Mouse (Mus musculus): ENCODE data around the gene St3gal3. TPM values are rescaled to one million over a fixed set of nuclear protein-coding genes. Genes with fewer than 3 reads are reported as not detected.

The St3gal3 gene
- polyA plus RNA-seq, 1 experiment: 19.3 TPM

DNA sequence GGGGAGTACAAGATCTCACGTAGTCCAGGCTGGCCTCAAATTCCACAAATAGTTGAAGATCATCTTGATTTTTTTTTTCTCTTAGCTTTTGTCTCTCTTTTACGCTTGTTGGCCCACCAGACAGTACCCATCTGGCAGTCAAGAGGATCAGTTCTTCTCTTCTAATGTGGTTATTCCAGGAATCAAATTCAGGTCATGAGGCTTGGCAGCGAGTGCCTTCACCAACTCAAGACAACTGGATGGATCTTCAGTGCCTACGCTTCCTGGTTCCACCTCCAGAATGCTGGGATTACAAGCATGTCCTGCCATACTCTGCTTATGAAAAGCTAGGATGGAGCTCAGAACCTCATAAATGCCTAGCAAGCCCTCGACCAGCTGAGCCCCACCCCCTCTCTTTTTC lies 3.4 kb downstream of the St3gal3 start:
- no peak for DNase-seq
- Histone ChIP-seq H3K27ac (ENCODE audit: control insufficient read depth, insufficient read depth, low read length) (no peak overlapping the region), H3K4me3 (ENCODE audit: control insufficient read depth, insufficient read depth, low read length) (no peak overlapping the region), H3K27me3 (ENCODE audit: control insufficient read depth, insufficient read depth, low read length) (no peaks in the 10 kb centered on the region), H3K4me1 (replicated peaks; ENCODE audit: control insufficient read depth, insufficient read depth, low read length) (peaks cover 5% of the 10 kb centered on the region), H3K36me3 (ENCODE audit: control insufficient read depth, insufficient read depth, low read length) (no peaks in the 10 kb centered on the region)
- no peak for TF ChIP-seq POLR2A (IDR thresholded peaks at IDR 0.05; ENCODE audit: control insufficient read depth, extremely low read depth, insufficient read depth, low read length, poor library complexity)
- TF ChIP-seq CTCF (IDR thresholded peaks at IDR 0.05; ENCODE audit: borderline replicate concordance, control insufficient read depth, extremely low read depth, insufficient read depth, low read length, poor library complexity): no peak
- WGBS: 59% methylated on average over 5 of the region's 5 CpGs

- no peak for DNase-seq
- TF ChIP-seq CTCF (IDR thresholded peaks at IDR 0.05; ENCODE audit: borderline replicate concordance, control insufficient read depth, extremely low read depth, insufficient read depth, low read length, poor library complexity): no peak
- no peak for TF ChIP-seq POLR2A (IDR thresholded peaks at IDR 0.05; ENCODE audit: control insufficient read depth, extremely low read depth, insufficient read depth, low read length, poor library complexity)
- 95% methylated on average over 14 of the region's 14 CpGs for WGBS
- H3K4me1 ChIP-seq (replicated peaks; ENCODE audit: control insufficient read depth, insufficient read depth, low read length): no peaks in the 10 kb centered on the region
- no peak overlapping the region for H3K27ac ChIP-seq (ENCODE audit: control insufficient read depth, insufficient read depth, low read length)
- H3K27me3 ChIP-seq (ENCODE audit: control insufficient read depth, insufficient read depth, low read length): no peaks in the 10 kb centered on the region
- H3K4me3 ChIP-seq (ENCODE audit: control insufficient read depth, insufficient read depth, low read length): no peak overlapping the region
- H3K36me3 ChIP-seq (ENCODE audit: control insufficient read depth, insufficient read depth, low read length): no peaks in the 10 kb centered on the region
Measured at GRCm38 (mm10) chr4:118123030-118123704, 11.5 kb downstream of the St3gal3 start.

DNA sequence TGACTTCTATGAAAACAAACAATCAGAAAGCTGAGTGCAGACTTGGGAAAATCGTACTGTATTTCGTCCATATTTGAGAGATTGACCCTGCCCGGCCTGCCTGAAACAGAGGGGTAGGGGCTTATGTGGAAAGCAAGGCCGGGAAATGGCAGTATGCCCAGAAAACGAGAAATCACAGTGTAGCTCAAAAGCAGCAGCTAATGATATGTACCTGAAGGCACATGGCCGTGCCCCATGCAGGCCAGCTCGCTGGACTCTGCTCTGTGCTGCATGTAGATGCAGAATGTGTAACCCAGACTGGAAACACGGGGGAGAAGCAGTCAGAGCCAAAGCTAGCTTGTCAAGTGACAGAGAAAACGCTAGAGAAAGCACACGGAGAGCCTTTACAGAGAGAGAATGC lies 12.6 kb downstream of the St3gal3 start:
- Histone ChIP-seq H3K36me3 (ENCODE audit: control insufficient read depth, insufficient read depth, low read length) (no peaks in the 10 kb centered on the region), H3K27ac (ENCODE audit: control insufficient read depth, insufficient read depth, low read length) (no peak overlapping the region), H3K4me3 (ENCODE audit: control insufficient read depth, insufficient read depth, low read length) (no peak overlapping the region), H3K4me1 (replicated peaks; ENCODE audit: control insufficient read depth, insufficient read depth, low read length) (no peaks in the 10 kb centered on the region), H3K27me3 (ENCODE audit: control insufficient read depth, insufficient read depth, low read length) (no peaks in the 10 kb centered on the region)
- TF ChIP-seq POLR2A (IDR thresholded peaks at IDR 0.05; ENCODE audit: control insufficient read depth, extremely low read depth, insufficient read depth, low read length, poor library complexity) (no peak), CTCF (IDR thresholded peaks at IDR 0.05; ENCODE audit: borderline replicate concordance, control insufficient read depth, extremely low read depth, insufficient read depth, low read length, poor library complexity) (no peak)
- DNase-seq: no peak
- 88% methylated on average over 10 of the region's 10 CpGs for WGBS

DNA sequence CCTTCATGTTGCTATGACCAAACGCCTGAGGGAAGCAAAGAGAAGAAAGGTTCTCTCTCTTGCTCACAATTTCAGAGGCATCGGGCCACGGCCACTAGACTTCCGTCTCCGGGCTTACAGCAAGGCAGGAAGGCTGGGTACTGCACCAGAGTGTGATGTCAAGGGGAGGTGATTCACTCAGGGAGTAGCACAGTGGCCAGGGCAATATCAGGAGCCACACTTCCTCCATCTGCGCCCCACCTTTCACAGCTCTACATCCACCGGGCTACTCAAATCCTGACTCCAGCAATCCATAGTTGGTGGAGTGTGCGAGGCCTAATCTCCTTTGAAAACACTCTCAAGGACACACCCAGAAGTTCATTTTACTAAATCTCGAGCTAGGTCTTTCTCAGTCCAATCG lies 17.1 kb downstream of the St3gal3 start:
- H3K27ac ChIP-seq (ENCODE audit: control insufficient read depth, insufficient read depth, low read length): no peak overlapping the region
- WGBS: 99% methylated on average over 10 of the region's 10 CpGs
- TF ChIP-seq CTCF (IDR thresholded peaks at IDR 0.05; ENCODE audit: borderline replicate concordance, control insufficient read depth, extremely low read depth, insufficient read depth, low read length, poor library complexity) (no peak), POLR2A (IDR thresholded peaks at IDR 0.05; ENCODE audit: control insufficient read depth, extremely low read depth, insufficient read depth, low read length, poor library complexity) (no peak)
- H3K27me3 ChIP-seq (ENCODE audit: control insufficient read depth, insufficient read depth, low read length): no peaks in the 10 kb centered on the region
- H3K36me3 ChIP-seq (ENCODE audit: control insufficient read depth, insufficient read depth, low read length): no peaks in the 10 kb centered on the region
- H3K4me3 ChIP-seq (ENCODE audit: control insufficient read depth, insufficient read depth, low read length): no peak overlapping the region
- no peak for DNase-seq
- H3K4me1 ChIP-seq (replicated peaks; ENCODE audit: control insufficient read depth, insufficient read depth, low read length): no peaks in the 10 kb centered on the region

- no peak for DNase-seq
- Histone ChIP-seq H3K27me3 (ENCODE audit: control insufficient read depth, insufficient read depth, low read length) (no peaks in the 10 kb centered on the region), H3K36me3 (ENCODE audit: control insufficient read depth, insufficient read depth, low read length) (no peaks in the 10 kb centered on the region), H3K4me3 (ENCODE audit: control insufficient read depth, insufficient read depth, low read length) (no peak overlapping the region), H3K27ac (ENCODE audit: control insufficient read depth, insufficient read depth, low read length) (no peak overlapping the region), H3K4me1 (replicated peaks; ENCODE audit: control insufficient read depth, insufficient read depth, low read length) (no peaks in the 10 kb centered on the region)
- 98% methylated on average over 11 of the region's 11 CpGs for WGBS
- TF ChIP-seq CTCF (IDR thresholded peaks at IDR 0.05; ENCODE audit: borderline replicate concordance, control insufficient read depth, extremely low read depth, insufficient read depth, low read length, poor library complexity) (no peak), POLR2A (IDR thresholded peaks at IDR 0.05; ENCODE audit: control insufficient read depth, extremely low read depth, insufficient read depth, low read length, poor library complexity) (no peak)
Measured at GRCm38 (mm10) chr4:118116098-118116497, 18.6 kb downstream of the St3gal3 start.

DNA sequence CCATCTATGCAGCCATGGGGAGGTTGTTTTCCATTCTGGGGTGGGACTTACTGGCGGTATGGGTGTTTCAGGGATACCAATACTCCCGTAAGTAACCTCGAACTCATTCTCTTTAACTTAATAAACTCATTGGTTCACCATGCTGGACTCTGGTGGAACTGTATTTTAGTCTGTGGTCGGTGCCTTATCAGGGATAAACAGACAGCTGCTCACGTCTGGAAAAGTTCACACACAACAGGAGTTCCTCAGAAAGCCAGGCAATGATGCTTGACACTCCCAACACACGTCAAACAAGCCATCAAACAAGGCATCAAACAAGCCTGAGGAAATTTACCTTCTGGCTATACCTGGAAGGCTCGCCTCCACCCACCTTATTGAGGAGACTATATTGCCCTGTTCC lies 19.6 kb downstream of the St3gal3 start:
- no peaks in the 10 kb centered on the region for H3K4me1 ChIP-seq (replicated peaks; ENCODE audit: control insufficient read depth, insufficient read depth, low read length)
- H3K27ac ChIP-seq (ENCODE audit: control insufficient read depth, insufficient read depth, low read length): no peak overlapping the region
- WGBS: 95% methylated on average over 7 of the region's 7 CpGs
- TF ChIP-seq CTCF (IDR thresholded peaks at IDR 0.05; ENCODE audit: borderline replicate concordance, control insufficient read depth, extremely low read depth, insufficient read depth, low read length, poor library complexity) (no peak), POLR2A (IDR thresholded peaks at IDR 0.05; ENCODE audit: control insufficient read depth, extremely low read depth, insufficient read depth, low read length, poor library complexity) (no peak)
- DNase-seq: no peak
- no peaks in the 10 kb centered on the region for H3K36me3 ChIP-seq (ENCODE audit: control insufficient read depth, insufficient read depth, low read length)
- no peak overlapping the region for H3K4me3 ChIP-seq (ENCODE audit: control insufficient read depth, insufficient read depth, low read length)
- H3K27me3 ChIP-seq (ENCODE audit: control insufficient read depth, insufficient read depth, low read length): no peaks in the 10 kb centered on the region

- Histone ChIP-seq H3K27me3 (ENCODE audit: control insufficient read depth, insufficient read depth, low read length) (no peaks in the 10 kb centered on the region), H3K4me1 (replicated peaks; ENCODE audit: control insufficient read depth, insufficient read depth, low read length) (no peaks in the 10 kb centered on the region), H3K4me3 (ENCODE audit: control insufficient read depth, insufficient read depth, low read length) (no peak overlapping the region), H3K27ac (ENCODE audit: control insufficient read depth, insufficient read depth, low read length) (no peak overlapping the region), H3K36me3 (ENCODE audit: control insufficient read depth, insufficient read depth, low read length) (no peaks in the 10 kb centered on the region)
- no peak for DNase-seq
- TF ChIP-seq POLR2A (IDR thresholded peaks at IDR 0.05; ENCODE audit: control insufficient read depth, extremely low read depth, insufficient read depth, low read length, poor library complexity) (no peak), CTCF (IDR thresholded peaks at IDR 0.05; ENCODE audit: borderline replicate concordance, control insufficient read depth, extremely low read depth, insufficient read depth, low read length, poor library complexity) (no peak)
- 76% methylated on average over 12 of the region's 12 CpGs for whole genome bisulfite sequencing
Measured at GRCm38 (mm10) chr4:118112601-118113000, 22.1 kb downstream of the St3gal3 start.
